Mouse (Mus musculus): ENCODE data around the gene 1700028P14Rik. TPM values are rescaled to one million over a fixed set of nuclear protein-coding genes. Genes with fewer than 3 reads are reported as not detected.

1700028P14Rik gene
- polyA plus RNA-seq, 1 experiment from 2014 or later, result 2.5 TPM

GRCm38 (mm10) chr19:23578606-23579355 lies 73.8 kb downstream of the 1700028P14Rik start:
- 0 out of 2 replicates have a peak overlapping the region, but pooled peaks have one; percentile 38 for H3K27ac ChIP-seq (replicated peaks)
- H3K4me2 ChIP-seq, result no peak overlapping the region
- ATAC-seq (ENCODE audit: low FRiP score, low read depth), result peak; percentile 66
- no peak overlapping the region for H3K4me3 ChIP-seq
- no peaks in the 10 kb centered on the region for H3K36me3 ChIP-seq
- no peak overlapping the region for H3K9ac ChIP-seq
- H3K9me3 ChIP-seq, result no peaks in the 10 kb centered on the region
- no peaks in the 10 kb centered on the region for H3K4me1 ChIP-seq (replicated peaks)
- no peaks in the 10 kb centered on the region for H3K27me3 ChIP-seq
- WGBS, result 65% methylated on average over 11 of the region's 11 CpGs

GRCm38 (mm10) chr19:23576685-23577084 lies 75.9 kb downstream of the 1700028P14Rik start:
- H3K36me3 ChIP-seq, result no peaks in the 10 kb centered on the region
- WGBS, result 56% methylated on average over 4 of the region's 4 CpGs
- no peaks in the 10 kb centered on the region for H3K4me1 ChIP-seq (replicated peaks)
- H3K9me3 ChIP-seq, result no peaks in the 10 kb centered on the region
- H3K4me3 ChIP-seq, result no peak overlapping the region
- ATAC-seq (ENCODE audit: low FRiP score, low read depth), result no peak
- no peak overlapping the region for H3K27ac ChIP-seq (replicated peaks)
- no peak overlapping the region for H3K9ac ChIP-seq
- H3K4me2 ChIP-seq, result no peak overlapping the region
- H3K27me3 ChIP-seq, result no peaks in the 10 kb centered on the region

GRCm38 (mm10) chr19:23563693-23564092 lies 88.9 kb downstream of the 1700028P14Rik start:
- WGBS, result 82% methylated on average over 5 of the region's 5 CpGs
- H3K27ac ChIP-seq (replicated peaks), result no peak overlapping the region
- no peaks in the 10 kb centered on the region for H3K4me1 ChIP-seq (replicated peaks)
- ATAC-seq (ENCODE audit: low FRiP score, low read depth), result no peak
- H3K27me3 ChIP-seq, result no peaks in the 10 kb centered on the region
- no peak overlapping the region for H3K4me3 ChIP-seq
- H3K36me3 ChIP-seq, result no peaks in the 10 kb centered on the region
- no peaks in the 10 kb centered on the region for H3K9me3 ChIP-seq
- H3K4me2 ChIP-seq, result no peak overlapping the region
- no peak overlapping the region for H3K9ac ChIP-seq

GRCm38 (mm10) chr19:23562588-23562987 lies 90.0 kb downstream of the 1700028P14Rik start:
- ATAC-seq (ENCODE audit: low FRiP score, low read depth), result no peak
- H3K9me3 ChIP-seq, result no peaks in the 10 kb centered on the region

GRCm38 (mm10) chr19:23562061-23562460 lies 90.6 kb downstream of the 1700028P14Rik start:
- Histone ChIP-seq H3K27me3 (no peaks in the 10 kb centered on the region), H3K4me1 (replicated peaks) (no peaks in the 10 kb centered on the region), H3K9ac (no peak overlapping the region), H3K4me2 (no peak overlapping the region), H3K4me3 (no peak overlapping the region), H3K9me3 (no peaks in the 10 kb centered on the region), H3K36me3 (no peaks in the 10 kb centered on the region), H3K27ac (replicated peaks) (no peak overlapping the region)
- WGBS, result 82% methylated on average over 6 of the region's 6 CpGs
- no peak for ATAC-seq (ENCODE audit: low FRiP score, low read depth)

More at GRCm38 (mm10) chr19:23562588-23562987, 90.0 kb downstream of the 1700028P14Rik start:
- H3K9ac ChIP-seq, result no peak overlapping the region
- H3K4me3 ChIP-seq, result no peak overlapping the region
- 86% methylated on average over 4 of the region's 4 CpGs for WGBS
- H3K27me3 ChIP-seq, result no peaks in the 10 kb centered on the region
- H3K4me2 ChIP-seq, result no peak overlapping the region
- no peaks in the 10 kb centered on the region for H3K36me3 ChIP-seq
- H3K27ac ChIP-seq (replicated peaks), result no peak overlapping the region
- no peaks in the 10 kb centered on the region for H3K4me1 ChIP-seq (replicated peaks)

GRCm38 (mm10) chr19:23553450-23553849 lies 99.2 kb downstream of the 1700028P14Rik start:
- no peaks in the 10 kb centered on the region for H3K4me1 ChIP-seq (replicated peaks)
- no peaks in the 10 kb centered on the region for H3K27me3 ChIP-seq
- no peak overlapping the region for H3K27ac ChIP-seq (replicated peaks)
- H3K4me2 ChIP-seq, result no peak overlapping the region
- H3K4me3 ChIP-seq, result no peak overlapping the region
- no peaks in the 10 kb centered on the region for H3K36me3 ChIP-seq
- WGBS, result 61% methylated on average over 2 of the region's 2 CpGs
- H3K9ac ChIP-seq, result no peak overlapping the region
- no peak for ATAC-seq (ENCODE audit: low FRiP score, low read depth)
- no peaks in the 10 kb centered on the region for H3K9me3 ChIP-seq

- Histone ChIP-seq H3K4me2 (no peak overlapping the region), H3K27me3 (no peaks in the 10 kb centered on the region), H3K27ac (replicated peaks) (no peak overlapping the region), H3K36me3 (no peaks in the 10 kb centered on the region), H3K9me3 (no peaks in the 10 kb centered on the region), H3K9ac (no peak overlapping the region), H3K4me3 (no peak overlapping the region), H3K4me1 (replicated peaks) (no peaks in the 10 kb centered on the region)
- ATAC-seq (ENCODE audit: low FRiP score, low read depth), result no peak
These were observed 107.0 kb downstream of the 1700028P14Rik start for GRCm38 (mm10) chr19:23545604-23546003.

GRCm38 (mm10) chr19:23543244-23544004 lies 109.2 kb downstream of the 1700028P14Rik start:
- no peaks in the 10 kb centered on the region for H3K36me3 ChIP-seq
- H3K9ac ChIP-seq, result no peak overlapping the region
- no peaks in the 10 kb centered on the region for H3K27me3 ChIP-seq
- H3K4me2 ChIP-seq, result no peak overlapping the region
- H3K4me1 ChIP-seq (replicated peaks), result no peaks in the 10 kb centered on the region
- H3K9me3 ChIP-seq, result no peaks in the 10 kb centered on the region
- H3K4me3 ChIP-seq, result no peak overlapping the region
- ATAC-seq (ENCODE audit: low FRiP score, low read depth), result no peak
- no peak overlapping the region for H3K27ac ChIP-seq (replicated peaks)
- 78% methylated on average over 11 of the region's 11 CpGs for WGBS

GRCm38 (mm10) chr19:23542759-23543158 lies 109.9 kb downstream of the 1700028P14Rik start:
- Histone ChIP-seq H3K9ac (no peak overlapping the region), H3K27me3 (no peaks in the 10 kb centered on the region), H3K27ac (replicated peaks) (no peak overlapping the region), H3K4me1 (replicated peaks) (no peaks in the 10 kb centered on the region), H3K4me3 (no peak overlapping the region), H3K9me3 (no peaks in the 10 kb centered on the region), H3K36me3 (no peaks in the 10 kb centered on the region), H3K4me2 (no peak overlapping the region)
- 88% methylated on average over 4 of the region's 4 CpGs for WGBS
- ATAC-seq (ENCODE audit: low FRiP score, low read depth), result no peak

- no peaks in the 10 kb centered on the region for H3K4me1 ChIP-seq (replicated peaks)
- H3K36me3 ChIP-seq, result no peaks in the 10 kb centered on the region
- no peak overlapping the region for H3K9ac ChIP-seq
- H3K4me2 ChIP-seq, result no peak overlapping the region
- WGBS, result 94% methylated on average over 3 of the region's 3 CpGs
- no peak overlapping the region for H3K27ac ChIP-seq (replicated peaks)
- no peaks in the 10 kb centered on the region for H3K9me3 ChIP-seq
- H3K27me3 ChIP-seq, result no peaks in the 10 kb centered on the region
- no peak overlapping the region for H3K4me3 ChIP-seq
- ATAC-seq (ENCODE audit: low FRiP score, low read depth), result no peak
These were observed 116.9 kb downstream of the 1700028P14Rik start for GRCm38 (mm10) chr19:23535700-23536099.

GRCm38 (mm10) chr19:23531899-23532298 lies 120.7 kb downstream of the 1700028P14Rik start:
- no peak overlapping the region for H3K4me2 ChIP-seq
- H3K4me3 ChIP-seq, result no peak overlapping the region
- no peaks in the 10 kb centered on the region for H3K4me1 ChIP-seq (replicated peaks)
- H3K27ac ChIP-seq (replicated peaks), result no peak overlapping the region; the same call in 1 of the 2 replicates
- H3K36me3 ChIP-seq, result no peaks in the 10 kb centered on the region
- H3K9me3 ChIP-seq, result no peaks in the 10 kb centered on the region
- 20% methylated on average over 4 of the region's 4 CpGs for WGBS
- no peaks in the 10 kb centered on the region for H3K27me3 ChIP-seq
- ATAC-seq (ENCODE audit: low FRiP score, low read depth), result no peak
- no peak overlapping the region for H3K9ac ChIP-seq

- Histone ChIP-seq H3K4me1 (replicated peaks) (no peaks in the 10 kb centered on the region), H3K27ac (replicated peaks) (no peak overlapping the region), H3K9ac (no peak overlapping the region), H3K4me3 (no peak overlapping the region), H3K27me3 (no peaks in the 10 kb centered on the region), H3K36me3 (no peaks in the 10 kb centered on the region), H3K4me2 (no peak overlapping the region), H3K9me3 (no peaks in the 10 kb centered on the region)
- WGBS, result 15% methylated on average over 1 of the region's 1 CpGs
- no peak for ATAC-seq (ENCODE audit: low FRiP score, low read depth)
These were observed 128.9 kb downstream of the 1700028P14Rik start for GRCm38 (mm10) chr19:23523711-23524110.

Measured in hindbrain, embryonic 15.5 days (tissue).